Mouse (Mus musculus): ENCODE measurements around the gene Magoh. TPM values are rescaled to one million over a fixed set of nuclear protein-coding genes. Genes with fewer than 3 reads are reported as not detected.

Magoh gene
- total and polyA plus RNA-seq, 3 experiments, result 207 to 276 TPM; not detected in 1

DNA sequence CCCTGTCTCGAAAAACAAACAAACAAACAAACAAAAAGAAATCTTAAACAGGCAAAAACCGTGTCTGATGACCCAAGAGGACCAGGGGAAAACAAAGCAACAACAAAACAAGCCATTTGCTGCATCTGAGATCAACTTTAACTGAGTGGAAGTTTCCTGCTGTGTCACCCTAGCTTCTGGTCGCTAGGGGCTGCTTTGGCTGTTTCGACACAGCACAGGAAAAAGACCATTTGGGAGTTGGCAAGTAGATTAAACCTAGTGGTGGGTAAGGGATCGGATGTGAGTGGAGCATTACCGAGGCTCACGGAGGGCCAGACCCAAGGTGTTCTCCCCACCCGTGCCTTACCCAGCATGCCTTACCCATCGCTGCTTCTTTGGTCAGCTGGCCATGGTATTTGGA is 27.0 kb downstream of the Magoh start:
- Histone ChIP-seq H3K9ac (ENCODE audit: control insufficient read depth, low read depth, low read length, poor library complexity, severe bottlenecking) (no peak overlapping the region), H3K36me3 (ENCODE audit: control insufficient read depth in 1 of 2, insufficient read depth in 2 of 2, low read length in 2 of 2) (no peaks in the 10 kb centered on the region), H3K79me2 (ENCODE audit: control insufficient read depth, insufficient read depth, low read length, poor library complexity) (no peaks in the 10 kb centered on the region), H3K27ac (ENCODE audit: control insufficient read depth, low read depth, low read length) (no peak overlapping the region), H3K27me3 (ENCODE audit: control insufficient read depth in 1 of 2, insufficient read depth in 2 of 2, low read length in 2 of 2) (no peaks in the 10 kb centered on the region), H3K4me1 (ENCODE audit: control insufficient read depth in 1 of 2, insufficient read depth in 2 of 2, low read length in 2 of 2) (no peaks in the 10 kb centered on the region), H3K9me3 (replicated peaks; ENCODE audit: insufficient read depth, low read length) (no peaks in the 10 kb centered on the region), H3K4me3 (ENCODE audit: control insufficient read depth in 1 of 2, insufficient read depth in 1 of 2, low read depth in 2 of 2, low read length in 2 of 2) (no peak overlapping the region)
- no peak for DNase-seq (ENCODE audit: low read depth, low spot score)
- no peak for TF ChIP-seq RAD21 (IDR thresholded peaks at IDR 0.05; ENCODE audit: low read depth, low read length)
- no peak for TF ChIP-seq MXI1 (IDR thresholded peaks at IDR 0.05; ENCODE audit: low read depth, low read length)
- no peak for TF ChIP-seq CTCF (IDR thresholded peaks at IDR 0.05 in 2 of 3, conservative IDR thresholded peaks at IDR 0.05 in 1 of 3; ENCODE audit: control insufficient read depth in 1 of 3, insufficient read depth in 1 of 3, low read depth in 2 of 3, low read length in 3 of 3, poor library complexity in 1 of 3, severe bottlenecking in 1 of 3)
- no peak for TF ChIP-seq E2F4 (IDR thresholded peaks at IDR 0.05; ENCODE audit: borderline replicate concordance, low read depth, low read length)
- no peak for TF ChIP-seq TAL1 (IDR thresholded peaks at IDR 0.05; ENCODE audit: low read length)
- TF ChIP-seq GABPA (IDR thresholded peaks at IDR 0.05; ENCODE audit: low read depth, low read length), result no peak
- no peak for TF ChIP-seq POLR2AphosphoS2 (IDR thresholded peaks at IDR 0.05; ENCODE audit: low read length)
- no peak for TF ChIP-seq SIN3A (IDR thresholded peaks at IDR 0.05; ENCODE audit: low read length)
- no peak for TF ChIP-seq EP300 (IDR thresholded peaks at IDR 0.05; ENCODE audit: low read depth in 1 of 2, low read length in 2 of 2)
- TF ChIP-seq UBTF (IDR thresholded peaks at IDR 0.05; ENCODE audit: borderline replicate concordance, insufficient read depth, low read depth, low read length), result no peak

DNA sequence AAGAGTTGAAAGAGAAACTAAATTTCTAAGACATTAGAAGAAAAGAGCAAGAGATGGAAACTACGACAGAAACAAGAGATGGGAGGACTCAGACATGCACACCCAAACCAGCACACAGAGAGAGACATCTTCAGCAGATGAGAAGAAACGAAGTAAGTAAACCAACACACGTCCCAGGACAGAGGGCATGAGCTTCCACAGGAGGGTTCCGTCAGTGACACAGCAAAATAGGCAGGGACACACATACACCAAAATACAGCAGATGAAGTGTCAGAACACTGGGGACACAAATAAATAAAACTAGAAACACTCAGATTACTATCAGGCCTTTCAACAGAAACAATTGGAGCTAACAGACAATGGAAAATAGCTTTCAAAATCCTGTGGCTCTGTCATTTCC is 30.5 kb downstream of the Magoh start:
- TF ChIP-seq ELF1 (IDR thresholded peaks at IDR 0.05; ENCODE audit: low read depth, low read length), result no peak
- no peak for TF ChIP-seq NRF1 (IDR thresholded peaks at IDR 0.05; ENCODE audit: insufficient read depth, low read depth, low read length, poor library complexity, severe bottlenecking)
- TF ChIP-seq E2F4 (IDR thresholded peaks at IDR 0.05; ENCODE audit: borderline replicate concordance, low read depth, low read length), result no peak
- TF ChIP-seq JUND (IDR thresholded peaks at IDR 0.05; ENCODE audit: low read depth, low read length), result no peak
- TF ChIP-seq CTCF (IDR thresholded peaks at IDR 0.05 in 2 of 3, conservative IDR thresholded peaks at IDR 0.05 in 1 of 3; ENCODE audit: control insufficient read depth in 1 of 3, insufficient read depth in 1 of 3, low read depth in 2 of 3, low read length in 3 of 3, poor library complexity in 1 of 3, severe bottlenecking in 1 of 3), result no peak
- TF ChIP-seq POLR2AphosphoS2 (IDR thresholded peaks at IDR 0.05; ENCODE audit: low read length), result no peak
- TF ChIP-seq MYB (IDR thresholded peaks at IDR 0.05; ENCODE audit: low read depth, low read length), result no peak
- TF ChIP-seq SIN3A (IDR thresholded peaks at IDR 0.05; ENCODE audit: low read length), result no peak
- TF ChIP-seq GATA1 (IDR thresholded peaks at IDR 0.05; ENCODE audit: low read depth, low read length), result no peak
- TF ChIP-seq MAZ (IDR thresholded peaks at IDR 0.05; ENCODE audit: low read depth, low read length), result no peak
- TF ChIP-seq POLR2A (IDR thresholded peaks at IDR 0.05; ENCODE audit: control insufficient read depth in 1 of 2, insufficient read depth in 1 of 2, low read depth in 1 of 2, low read length in 2 of 2, poor library complexity in 1 of 2), result no peak
- no peak for TF ChIP-seq MYC (IDR thresholded peaks at IDR 0.05; ENCODE audit: low read depth, low read length)
- no peak for TF ChIP-seq KAT2A (conservative IDR thresholded peaks at IDR 0.05; ENCODE audit: low read depth, low read length)
- no peak for TF ChIP-seq MEF2A (IDR thresholded peaks at IDR 0.05; ENCODE audit: extremely low read depth, insufficient replicate concordance, low read depth, low read length, poor library complexity, severe bottlenecking)
- TF ChIP-seq ZC3H11A (IDR thresholded peaks at IDR 0.05; ENCODE audit: low read depth, low read length), result no peak
- TF ChIP-seq EP300 (IDR thresholded peaks at IDR 0.05; ENCODE audit: low read depth in 1 of 2, low read length in 2 of 2), result no peak
- no peak for TF ChIP-seq CHD2 (IDR thresholded peaks at IDR 0.05; ENCODE audit: low read length)
- no peak for TF ChIP-seq MAX (IDR thresholded peaks at IDR 0.05; ENCODE audit: low read length)
- H3K9me3 ChIP-seq (replicated peaks; ENCODE audit: insufficient read depth, low read length), result no peaks in the 10 kb centered on the region
- no peak for DNase-seq (ENCODE audit: low read depth, low spot score)

More for the DNA sequence above, 30.5 kb downstream of the Magoh start:
- no peaks in the 10 kb centered on the region for H3K79me2 ChIP-seq (ENCODE audit: control insufficient read depth, insufficient read depth, low read length, poor library complexity)
- no peak overlapping the region for H3K4me3 ChIP-seq (ENCODE audit: control insufficient read depth in 1 of 2, insufficient read depth in 1 of 2, low read depth in 2 of 2, low read length in 2 of 2)
- no peak overlapping the region for H3K27ac ChIP-seq (ENCODE audit: control insufficient read depth, low read depth, low read length)
- no peak overlapping the region for H3K9ac ChIP-seq (ENCODE audit: control insufficient read depth, low read depth, low read length, poor library complexity, severe bottlenecking)
- H3K36me3 ChIP-seq (ENCODE audit: control insufficient read depth in 1 of 2, insufficient read depth in 2 of 2, low read length in 2 of 2), result no peaks in the 10 kb centered on the region
- H3K4me1 ChIP-seq (ENCODE audit: control insufficient read depth in 1 of 2, insufficient read depth in 2 of 2, low read length in 2 of 2), result no peaks in the 10 kb centered on the region
- H3K27me3 ChIP-seq (ENCODE audit: control insufficient read depth in 1 of 2, insufficient read depth in 2 of 2, low read length in 2 of 2), result no peaks in the 10 kb centered on the region

All from MEL (cell line).